Mouse (Mus musculus) hindbrain, embryonic 10.5 days (tissue): ENCODE results near the gene Rnf133. TPM values are rescaled to one million over a fixed set of nuclear protein-coding genes. Genes with fewer than 3 reads are reported as not detected.

ENCODE experiments used
- DNase-seq: peaks from one replicate; pipeline ENCODE4 v3.0.0-alpha.2; 2017; ENCODE audit warnings: low spot score
- H3K27ac ChIP-seq: fragments of 300-500 bp; sonication (generic); 2 replicates; pipeline ENCODE4 v1.5.1; 2016; ENCODE audit warnings: mild to moderate bottlenecking, moderate library complexity
- H3K27me3 ChIP-seq: fragments of 300-500 bp; sonication (generic); 2 replicates; pipeline ENCODE4 v1.6.1; 2016; ENCODE audit warnings: mild to moderate bottlenecking; ENCODE audit not compliant: poor library complexity, insufficient read depth, severe bottlenecking
- H3K36me3 ChIP-seq: fragments of 300-500 bp; sonication (generic); 2 replicates; pipeline ENCODE4 v1.6.1; 2016; ENCODE audit warnings: mild to moderate bottlenecking, moderate library complexity
- H3K4me1 ChIP-seq: fragments of 300-500 bp; sonication (generic); replicated peaks from 2 replicates; pipeline ENCODE4 v1.6.1; 2016; ENCODE audit warnings: mild to moderate bottlenecking
- H3K4me3 ChIP-seq: fragments of 300-500 bp; sonication (generic); 2 replicates; pipeline ENCODE4 v1.5.1; 2016; ENCODE audit warnings: mild to moderate bottlenecking, moderate library complexity
- H3K9me3 ChIP-seq: fragments of 300-500 bp; sonication (generic); 2 replicates; pipeline ENCODE4 v1.6.1; 2016; ENCODE audit warnings: mild to moderate bottlenecking, moderate library complexity
- WGBS: fragments of 180-500 bp; shearing (Covaris S2); methylation state at CpG from one replicate; pipeline ENCODE4 v1.1.7; 2016; 5-methylcytosine and 5-hydroxymethylcytosine counted together
- polyA plus RNA-seq: library from polyadenylated mRNA; unstranded; fragments of >200 nt; fragmentation: Nextera tagmentation; extraction: Ambion mirVana; gene quantifications from 2 replicates; pipeline ENCODE4 v1.2.1, GENCODE M21; 2016

Gene Rnf133
- polyA plus RNA-seq = not detected in 2 replicates

- DNase-seq = no peak
- Histone ChIP-seq H3K4me1 (no peaks in the 10 kb centered on the region), H3K27me3 (no peaks in the 10 kb centered on the region), H3K9me3 (no peaks in the 10 kb centered on the region), H3K4me3 (no peak within 1 kb of the TSS), H3K36me3 (no peaks in the 10 kb centered on the region), H3K27ac (no peak within 1 kb of the TSS)
- 88% methylated on average over 2 of the region's 2 CpGs for WGBS
These were observed at the start of gene Rnf133 for GRCm38 (mm10) chr6:23650205-23650604. Gene Rnf133 (minus strand): TSS chr6:23650305.

GRCm38 (mm10) chr6:23678172-23678571 lies 28.1 kb upstream of the Rnf133 start:
- H3K4me3 ChIP-seq = no peak overlapping the region
- H3K27me3 ChIP-seq = no peaks in the 10 kb centered on the region
- no peaks in the 10 kb centered on the region for H3K9me3 ChIP-seq
- 80% methylated on average over 1 of the region's 1 CpGs for WGBS
- no peak overlapping the region for H3K27ac ChIP-seq
- DNase-seq = no peak
- no peaks in the 10 kb centered on the region for H3K4me1 ChIP-seq
- H3K36me3 ChIP-seq = no peaks in the 10 kb centered on the region

GRCm38 (mm10) chr6:23655036-23655435 lies 4.9 kb upstream of the Rnf133 start, which contains the start of gene Rnf148:
Gene Rnf148 (minus strand): TSS chr6:23655136.
- no peak for DNase-seq
- Histone ChIP-seq H3K36me3 (no peaks in the 10 kb centered on the region), H3K27me3 (no peaks in the 10 kb centered on the region), H3K4me1 (no peaks in the 10 kb centered on the region), H3K27ac (no peak within 1 kb of the TSS), H3K9me3 (no peaks in the 10 kb centered on the region), H3K4me3 (no peak within 1 kb of the TSS)
- WGBS = 93% methylated on average over 2 of the region's 2 CpGs

- no peaks in the 10 kb centered on the region for H3K4me1 ChIP-seq
- DNase-seq = no peak
- WGBS = 87% methylated on average over 8 of the region's 8 CpGs
- H3K27ac ChIP-seq = no peak overlapping the region
- H3K4me3 ChIP-seq = no peak overlapping the region
- no peaks in the 10 kb centered on the region for H3K9me3 ChIP-seq
- H3K36me3 ChIP-seq = no peaks in the 10 kb centered on the region
- H3K27me3 ChIP-seq = no peaks in the 10 kb centered on the region
These were observed 1.4 kb downstream of the Rnf133 start for GRCm38 (mm10) chr6:23648732-23649131.

- H3K27me3 ChIP-seq = no peaks in the 10 kb centered on the region
- 87% methylated on average over 7 of the region's 7 CpGs for WGBS
- H3K36me3 ChIP-seq = no peaks in the 10 kb centered on the region
- no peaks in the 10 kb centered on the region for H3K9me3 ChIP-seq
- no peak overlapping the region for H3K4me3 ChIP-seq
- no peak overlapping the region for H3K27ac ChIP-seq
- no peak for DNase-seq
- no peaks in the 10 kb centered on the region for H3K4me1 ChIP-seq
These were observed 2.4 kb downstream of the Rnf133 start for GRCm38 (mm10) chr6:23647627-23648247.

- Histone ChIP-seq H3K27ac (no peak overlapping the region), H3K4me1 (0 out of 2 replicates have a peak, but pooled peaks cover 3% of the 10 kb centered on the region), H3K36me3 (no peaks in the 10 kb centered on the region), H3K4me3 (no peak overlapping the region), H3K27me3 (peaks cover 8% of the 10 kb centered on the region; the same call in 1 of the 2 replicates), H3K9me3 (no peaks in the 10 kb centered on the region)
- WGBS = 84% methylated on average over 3 of the region's 3 CpGs
- no peak for DNase-seq
These were observed 13.0 kb downstream of the Rnf133 start for GRCm38 (mm10) chr6:23637081-23637480.

- Histone ChIP-seq H3K36me3 (no peaks in the 10 kb centered on the region), H3K4me1 (peaks cover 3% of the 10 kb centered on the region; the same call in 1 of the 2 replicates), H3K27me3 (peaks cover 12% of the 10 kb centered on the region; the same call in 1 of the 2 replicates), H3K27ac (no peak overlapping the region), H3K9me3 (no peaks in the 10 kb centered on the region), H3K4me3 (no peak overlapping the region)
- no peak for DNase-seq
- WGBS = 89% methylated on average over 3 of the region's 3 CpGs
These were observed 14.9 kb downstream of the Rnf133 start for GRCm38 (mm10) chr6:23635208-23635607.

- Histone ChIP-seq H3K9me3 (no peaks in the 10 kb centered on the region), H3K4me3 (no peak overlapping the region), H3K4me1 (peaks cover 3% of the 10 kb centered on the region; the same call in 1 of the 2 replicates), H3K27me3 (peaks cover 12% of the 10 kb centered on the region; the same call in 1 of the 2 replicates), H3K27ac (no peak overlapping the region), H3K36me3 (no peaks in the 10 kb centered on the region)
- DNase-seq = no peak
- 70% methylated on average over 9 of the region's 9 CpGs for WGBS
These were observed 16.1 kb downstream of the Rnf133 start for GRCm38 (mm10) chr6:23634016-23634415.

GRCm38 (mm10) chr6:23630465-23630864 lies 19.6 kb downstream of the Rnf133 start:
- no peaks in the 10 kb centered on the region for H3K36me3 ChIP-seq
- DNase-seq = no peak
- H3K9me3 ChIP-seq = no peaks in the 10 kb centered on the region
- peaks cover 12% of the 10 kb centered on the region; the same call in 1 of the 2 replicates for H3K27me3 ChIP-seq
- H3K4me1 ChIP-seq = peaks cover 3% of the 10 kb centered on the region; the same call in 1 of the 2 replicates
- no peak overlapping the region for H3K4me3 ChIP-seq
- no peak overlapping the region for H3K27ac ChIP-seq
- WGBS = 19% methylated on average over 4 of the region's 4 CpGs

Other genes starting within 250 kb of the Rnf133 start
- gene Rnf148, start 4.8 kb upstream of the Rnf133 start, polyA plus RNA-seq = 0.12 TPM in 1 of 2 replicates, not detected in the other
- 1.4 and 1.6 TPM in 2 replicates for gene Cadps2, start 189.1 kb upstream of the Rnf133 start, polyA plus RNA-seq